Mouse (Mus musculus): ENCODE measurements around the gene Tbl2. TPM values are rescaled to one million over a fixed set of nuclear protein-coding genes. Genes with fewer than 3 reads are reported as not detected.

Gene Tbl2
- polyA plus RNA-seq, 1 experiment = 24.9 TPM

DNA sequence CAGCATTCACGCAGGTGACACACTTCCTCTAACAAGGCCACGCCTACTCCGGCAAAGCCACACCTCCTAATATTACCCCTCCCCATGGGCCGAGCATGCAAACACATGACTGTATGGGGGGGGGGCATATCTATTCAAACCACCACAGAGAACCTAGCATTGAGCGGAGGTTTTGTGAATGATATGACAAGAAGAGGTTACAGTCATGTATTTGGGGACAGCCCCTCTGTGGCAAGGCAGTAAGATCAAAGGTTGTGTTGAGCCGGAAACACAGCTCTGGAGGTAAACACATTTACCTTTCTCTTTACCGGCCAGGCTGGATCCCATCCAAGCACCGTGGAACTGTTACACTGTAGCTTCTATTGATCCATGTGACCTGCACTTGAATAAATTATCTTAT is 34.2 kb upstream of the Tbl2 start:
- Histone ChIP-seq H3K4me1 (ENCODE audit: control insufficient read depth, insufficient read depth, low read length) (no peaks in the 10 kb centered on the region), H3K27ac (ENCODE audit: insufficient read depth, low read length) (no peak overlapping the region), H3K4me3 (ENCODE audit: insufficient read depth, low read length) (no peak overlapping the region)
- no peak for TF ChIP-seq CTCF (IDR thresholded peaks at IDR 0.05; ENCODE audit: borderline replicate concordance, insufficient read depth, low read length)
- no peak for TF ChIP-seq POLR2A (IDR thresholded peaks at IDR 0.05; ENCODE audit: low read depth, low read length)

DNA sequence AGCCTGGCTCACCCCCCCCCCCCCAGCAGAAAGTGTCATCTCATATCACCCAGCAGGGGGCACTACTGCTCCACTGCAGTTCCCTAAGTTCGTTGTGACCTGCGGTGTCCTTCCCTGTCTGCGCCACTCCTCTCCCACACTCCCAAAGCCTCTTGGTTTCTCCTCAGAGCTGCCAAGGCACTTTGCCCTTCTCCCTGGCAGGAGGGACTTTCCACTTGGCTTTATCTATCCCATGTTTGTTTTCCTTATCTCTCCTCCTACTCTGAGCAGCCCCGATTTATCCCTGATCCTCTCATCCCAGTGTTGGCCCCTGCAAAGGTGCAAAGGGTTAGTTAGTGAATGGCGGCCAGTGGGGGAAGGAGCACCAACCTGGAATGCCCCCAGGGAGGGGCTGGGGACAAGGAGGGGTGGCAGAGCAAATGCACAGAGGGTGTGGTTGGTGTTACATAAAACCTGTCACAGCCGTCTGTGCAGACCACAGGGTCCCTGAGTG is 30.8 kb upstream of the Tbl2 start:
- Histone ChIP-seq H3K27ac (ENCODE audit: insufficient read depth, low read length) (no peak overlapping the region), H3K4me1 (ENCODE audit: control insufficient read depth, insufficient read depth, low read length) (no peaks in the 10 kb centered on the region), H3K4me3 (ENCODE audit: insufficient read depth, low read length) (no peak overlapping the region)
- TF ChIP-seq CTCF (IDR thresholded peaks at IDR 0.05; ENCODE audit: borderline replicate concordance, insufficient read depth, low read length) (peak; percentile 81; the same call in 1 of the 2 replicates), POLR2A (IDR thresholded peaks at IDR 0.05; ENCODE audit: low read depth, low read length) (no peak)

DNA sequence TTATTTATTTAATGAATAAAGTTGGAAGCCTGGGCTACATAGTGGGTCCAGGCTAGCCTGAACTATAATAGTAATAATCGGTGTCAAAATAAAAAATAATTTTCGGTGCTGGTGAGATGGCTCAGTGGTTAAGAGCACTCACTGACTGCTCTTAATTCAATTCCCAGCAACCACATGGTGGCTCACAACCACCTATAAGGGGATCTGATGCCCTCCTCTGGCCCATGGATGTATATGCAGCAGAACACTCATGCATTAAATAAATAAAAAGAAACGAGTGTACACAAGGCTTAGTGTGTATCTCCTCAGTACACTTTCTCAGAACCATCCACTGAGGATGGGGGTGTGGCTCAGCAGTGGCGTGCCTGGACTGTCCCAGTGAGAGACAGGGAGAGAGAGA is 28.7 kb upstream of the Tbl2 start:
- Histone ChIP-seq H3K4me1 (ENCODE audit: control insufficient read depth, insufficient read depth, low read length) (no peaks in the 10 kb centered on the region), H3K4me3 (ENCODE audit: insufficient read depth, low read length) (no peak overlapping the region), H3K27ac (ENCODE audit: insufficient read depth, low read length) (no peak overlapping the region)
- TF ChIP-seq POLR2A (IDR thresholded peaks at IDR 0.05; ENCODE audit: low read depth, low read length) (no peak), CTCF (IDR thresholded peaks at IDR 0.05; ENCODE audit: borderline replicate concordance, insufficient read depth, low read length) (no peak)

DNA sequence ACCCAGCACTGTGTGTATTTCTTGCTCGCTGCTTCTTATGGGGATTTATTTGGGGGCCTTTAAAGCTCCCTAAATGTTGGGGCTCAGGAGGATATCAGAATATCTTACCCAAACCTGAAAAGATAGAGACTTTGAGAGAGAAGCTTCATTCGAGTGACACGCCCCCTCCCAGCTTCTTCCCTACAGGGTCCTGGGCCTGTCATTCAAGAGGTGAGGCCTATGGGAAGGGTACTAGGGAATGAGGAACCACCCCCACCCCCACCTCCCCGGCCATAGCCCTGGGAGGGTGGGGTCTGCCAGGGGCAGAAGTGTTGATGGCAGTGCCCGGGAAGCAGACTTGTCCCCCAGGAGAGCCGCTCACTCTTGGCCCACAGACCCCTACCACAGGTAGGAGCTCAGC is 23.3 kb upstream of the Tbl2 start:
- H3K4me3 ChIP-seq (ENCODE audit: insufficient read depth, low read length) = no peak overlapping the region
- H3K27ac ChIP-seq (ENCODE audit: insufficient read depth, low read length) = no peak overlapping the region
- TF ChIP-seq CTCF (IDR thresholded peaks at IDR 0.05; ENCODE audit: borderline replicate concordance, insufficient read depth, low read length) (no peak), POLR2A (IDR thresholded peaks at IDR 0.05; ENCODE audit: low read depth, low read length) (no peak)
- H3K4me1 ChIP-seq (ENCODE audit: control insufficient read depth, insufficient read depth, low read length) = no peaks in the 10 kb centered on the region

DNA sequence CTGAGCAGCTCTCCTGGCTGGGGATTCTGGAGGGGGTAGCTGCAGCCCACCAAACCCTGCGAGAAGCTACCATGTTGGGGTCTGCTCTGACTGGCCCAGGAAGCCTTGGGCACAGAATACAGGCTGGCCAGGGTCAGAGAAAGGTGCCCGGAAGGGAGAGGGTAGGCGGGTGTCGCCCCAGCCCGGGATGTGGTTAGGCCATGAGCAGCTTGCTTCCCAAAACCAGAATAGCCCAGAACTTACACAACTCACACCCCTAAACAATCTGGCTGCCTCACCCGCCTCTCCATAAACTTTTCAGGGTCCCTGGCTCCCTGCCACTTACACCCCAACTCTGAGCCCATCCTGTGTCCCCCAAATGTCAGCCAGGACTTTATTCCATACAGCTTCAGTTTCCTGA is 21.8 kb upstream of the Tbl2 start:
- no peak overlapping the region for H3K4me3 ChIP-seq (ENCODE audit: insufficient read depth, low read length)
- TF ChIP-seq CTCF (IDR thresholded peaks at IDR 0.05; ENCODE audit: borderline replicate concordance, insufficient read depth, low read length) (no peak), POLR2A (IDR thresholded peaks at IDR 0.05; ENCODE audit: low read depth, low read length) (no peak)
- no peaks in the 10 kb centered on the region for H3K4me1 ChIP-seq (ENCODE audit: control insufficient read depth, insufficient read depth, low read length)
- H3K27ac ChIP-seq (ENCODE audit: insufficient read depth, low read length) = no peak overlapping the region

DNA sequence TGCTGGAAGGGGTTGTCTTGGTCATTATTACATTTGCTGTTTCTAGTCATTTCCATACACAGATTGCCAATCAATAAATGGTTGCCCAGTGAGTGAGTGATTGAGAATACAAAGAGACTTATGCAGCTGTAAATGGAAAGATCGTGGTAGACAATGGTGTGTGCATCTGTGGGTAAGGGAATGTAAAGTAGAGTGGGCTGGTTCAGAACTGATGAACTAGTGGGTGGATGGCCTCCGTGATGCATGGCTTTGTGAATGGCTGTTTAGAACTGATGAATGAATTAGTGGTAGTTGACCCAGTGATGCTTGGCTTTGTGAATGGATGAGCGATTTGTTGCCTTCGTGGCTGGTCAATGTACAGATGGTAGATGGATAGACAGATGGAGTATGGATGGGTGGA is 19.7 kb upstream of the Tbl2 start:
- H3K27ac ChIP-seq (ENCODE audit: insufficient read depth, low read length) = no peak overlapping the region
- TF ChIP-seq POLR2A (IDR thresholded peaks at IDR 0.05; ENCODE audit: low read depth, low read length) (no peak), CTCF (IDR thresholded peaks at IDR 0.05; ENCODE audit: borderline replicate concordance, insufficient read depth, low read length) (no peak)
- no peaks in the 10 kb centered on the region for H3K4me1 ChIP-seq (ENCODE audit: control insufficient read depth, insufficient read depth, low read length)
- H3K4me3 ChIP-seq (ENCODE audit: insufficient read depth, low read length) = no peak overlapping the region

DNA sequence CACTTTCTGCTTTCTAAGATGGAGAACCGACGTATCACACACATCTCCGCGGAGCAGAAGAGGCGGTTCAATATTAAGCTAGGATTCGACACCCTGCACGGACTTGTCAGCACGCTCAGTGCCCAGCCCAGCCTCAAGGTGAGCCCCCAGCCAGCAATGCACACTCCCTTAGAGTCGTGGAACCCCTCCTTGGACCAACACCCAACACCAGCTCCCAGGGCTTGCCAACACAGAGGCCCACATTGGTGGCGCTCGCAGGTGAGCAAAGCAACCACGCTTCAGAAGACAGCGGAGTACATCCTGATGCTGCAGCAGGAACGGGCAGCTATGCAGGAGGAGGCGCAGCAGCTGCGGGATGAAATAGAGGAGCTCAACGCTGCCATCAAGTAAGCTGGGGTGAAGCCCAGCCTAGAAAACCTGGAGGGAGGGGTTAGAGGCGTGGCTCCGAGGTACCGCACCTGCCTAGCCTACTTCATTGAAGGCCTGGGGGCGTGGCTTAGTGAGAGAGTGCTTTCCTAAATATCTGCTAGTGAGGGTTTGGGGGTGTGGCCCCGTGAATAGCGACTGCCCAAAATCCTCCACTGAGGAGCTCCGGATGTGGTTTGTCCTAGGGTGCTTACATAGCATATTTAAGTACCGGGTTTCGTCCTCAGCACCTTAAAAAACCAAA is 15.6 kb upstream of the Tbl2 start:
- Histone ChIP-seq H3K27ac (ENCODE audit: insufficient read depth, low read length) (no peak overlapping the region), H3K4me3 (ENCODE audit: insufficient read depth, low read length) (peak overlapping the region; percentile 21; the same call in 1 of the 2 replicates), H3K4me1 (ENCODE audit: control insufficient read depth, insufficient read depth, low read length) (no peaks in the 10 kb centered on the region)
- no peak for TF ChIP-seq POLR2A (IDR thresholded peaks at IDR 0.05; ENCODE audit: low read depth, low read length)
- no peak for TF ChIP-seq CTCF (IDR thresholded peaks at IDR 0.05; ENCODE audit: borderline replicate concordance, insufficient read depth, low read length)

DNA sequence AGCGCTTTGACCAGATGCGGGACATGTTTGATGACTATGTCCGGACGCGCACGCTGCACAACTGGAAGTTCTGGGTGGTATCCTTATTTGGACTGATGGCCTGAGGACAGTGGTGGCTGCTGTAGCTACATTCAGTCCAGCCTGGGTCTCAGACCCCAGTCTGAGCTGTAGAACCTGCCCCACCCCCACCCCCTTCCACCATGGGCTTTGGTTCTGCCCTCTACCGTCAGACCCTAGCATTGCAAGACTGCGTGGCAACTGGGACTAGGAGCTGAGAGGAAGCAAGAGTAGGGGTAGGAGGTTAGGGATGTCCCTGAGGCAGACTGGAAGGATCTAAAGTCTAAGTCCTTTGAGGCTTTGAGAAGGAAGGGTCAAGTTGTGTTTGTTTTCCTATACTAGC is 14.9 kb upstream of the Tbl2 start:
- no peaks in the 10 kb centered on the region for H3K4me1 ChIP-seq (ENCODE audit: control insufficient read depth, insufficient read depth, low read length)
- TF ChIP-seq CTCF (IDR thresholded peaks at IDR 0.05; ENCODE audit: borderline replicate concordance, insufficient read depth, low read length) (peak; percentile 67; the same call in 1 of the 2 replicates), POLR2A (IDR thresholded peaks at IDR 0.05; ENCODE audit: low read depth, low read length) (no peak)
- H3K4me3 ChIP-seq (ENCODE audit: insufficient read depth, low read length) = peak overlapping the region; percentile 21; the same call in 1 of the 2 replicates
- H3K27ac ChIP-seq (ENCODE audit: insufficient read depth, low read length) = no peak overlapping the region

DNA sequence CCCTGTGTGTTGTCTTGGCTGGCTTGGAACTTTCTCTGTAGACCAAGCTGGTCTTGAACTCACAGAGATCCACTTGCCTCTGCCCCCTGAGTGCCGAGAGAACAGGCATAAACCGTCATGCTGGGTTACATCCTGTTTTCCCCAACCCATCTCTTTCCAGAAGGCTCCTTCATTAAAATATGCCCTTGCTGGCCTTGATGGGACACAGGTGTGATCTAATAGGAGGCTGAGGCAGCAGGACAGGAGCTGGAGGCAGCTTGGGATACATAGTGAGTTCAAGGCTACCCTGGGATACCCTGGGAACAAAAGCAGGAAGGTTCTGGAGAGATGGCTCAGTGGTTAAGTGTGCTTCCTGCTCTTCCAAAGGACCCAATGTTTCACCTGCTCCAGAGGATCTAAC is 9.6 kb upstream of the Tbl2 start:
- H3K27ac ChIP-seq (ENCODE audit: insufficient read depth, low read length) = no peak overlapping the region

DNA sequence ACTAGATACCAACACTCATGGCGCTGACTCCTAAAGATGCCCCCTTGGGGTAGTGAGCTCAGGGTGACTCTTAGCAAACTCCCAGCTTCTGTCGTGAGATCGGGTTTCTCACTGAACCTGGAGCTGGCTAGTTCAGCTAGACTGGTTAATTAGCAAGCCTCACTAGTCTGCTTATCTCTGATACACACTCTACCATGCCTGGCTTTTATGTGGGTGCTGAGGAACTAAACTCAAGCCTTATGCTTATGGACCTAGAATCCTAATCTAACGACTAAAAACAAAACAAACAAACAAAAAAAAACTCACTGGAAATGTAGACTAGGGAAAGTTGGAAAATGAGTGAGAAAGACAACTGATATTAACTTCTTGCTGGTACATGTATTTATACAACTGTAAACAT is 5.0 kb upstream of the Tbl2 start:
- Histone ChIP-seq H3K4me1 (ENCODE audit: control insufficient read depth, insufficient read depth, low read length) (no peaks in the 10 kb centered on the region), H3K4me3 (ENCODE audit: insufficient read depth, low read length) (no peak overlapping the region), H3K27ac (ENCODE audit: insufficient read depth, low read length) (no peak overlapping the region)
- TF ChIP-seq POLR2A (IDR thresholded peaks at IDR 0.05; ENCODE audit: low read depth, low read length) = no peak
- no peak for TF ChIP-seq CTCF (IDR thresholded peaks at IDR 0.05; ENCODE audit: borderline replicate concordance, insufficient read depth, low read length)

More for the DNA sequence above, 9.6 kb upstream of the Tbl2 start:
- TF ChIP-seq POLR2A (IDR thresholded peaks at IDR 0.05; ENCODE audit: low read depth, low read length) (no peak), CTCF (IDR thresholded peaks at IDR 0.05; ENCODE audit: borderline replicate concordance, insufficient read depth, low read length) (no peak)
- Histone ChIP-seq H3K4me3 (ENCODE audit: insufficient read depth, low read length) (no peak overlapping the region), H3K4me1 (ENCODE audit: control insufficient read depth, insufficient read depth, low read length) (no peaks in the 10 kb centered on the region)

Data from embryonic fibroblast, embryonic 13.5 days (primary cell).